Mouse (Mus musculus): ENCODE results near the gene Cartpt. TPM values are rescaled to one million over a fixed set of nuclear protein-coding genes. Genes with fewer than 3 reads are reported as not detected.
"Not testable (repeated sequence)": the region's sequence is repeated elsewhere in the genome, so short reads cannot be mapped to it uniquely, and the experiment has no call there.

Cartpt gene
- polyA plus RNA-seq, 2 experiments = not detected

- Histone ChIP-seq H3K9me3 (ENCODE audit: control insufficient read depth, low read length) (no peaks in the 10 kb centered on the region), H3K4me3 (ENCODE audit: insufficient read depth in 1 of 2, low read depth in 2 of 2, low read length in 2 of 2) (no peak overlapping the region), H3K27ac (no peak overlapping the region), H3K36me3 (replicated peaks; ENCODE audit: control insufficient read depth, insufficient read depth, low read depth) (no peaks in the 10 kb centered on the region), H3K4me1 (replicated peaks; ENCODE audit: control insufficient read depth in 2 of 2, insufficient read depth in 2 of 2, low read length in 1 of 2) (no peaks in the 10 kb centered on the region), H3K27me3 (ENCODE audit: control insufficient read depth, insufficient read depth, low read length) (no peaks in the 10 kb centered on the region), H3K4me2 (ENCODE audit: low read depth) (no peak overlapping the region), H3K9ac (replicated peaks) (no peak overlapping the region)
- TF ChIP-seq CTCF (IDR thresholded peaks at IDR 0.05; ENCODE audit: low read depth) (no peak), EP300 (IDR thresholded peaks at IDR 0.05; ENCODE audit: low read depth) (no peak)
- ATAC-seq (ENCODE audit: insufficient read depth) (no peak), DNase-seq (ENCODE audit: low read depth in 3 of 3, low spot score in 3 of 3) (no peak)
- WGBS (ENCODE audit: insufficient replicate concordance) = 61% methylated on average over 5 of the region's 5 CpGs
These were observed 14.7 kb upstream of the Cartpt start for GRCm38 (mm10) chr13:99915632-99916031.

GRCm38 (mm10) chr13:99900557-99900892, 366 bp downstream of the Cartpt start:
- Histone ChIP-seq H3K4me3 (ENCODE audit: insufficient read depth in 1 of 2, low read depth in 2 of 2, low read length in 2 of 2) (no peak overlapping the region), H3K27ac (no peak overlapping the region), H3K9ac (replicated peaks) (no peak overlapping the region), H3K4me2 (ENCODE audit: low read depth) (no peak overlapping the region), H3K4me1 (replicated peaks; ENCODE audit: control insufficient read depth in 2 of 2, insufficient read depth in 2 of 2, low read length in 1 of 2) (no peaks in the 10 kb centered on the region), H3K36me3 (replicated peaks; ENCODE audit: control insufficient read depth, insufficient read depth, low read depth) (no peaks in the 10 kb centered on the region), H3K27me3 (ENCODE audit: control insufficient read depth, insufficient read depth, low read length) (peaks cover 17% of the 10 kb centered on the region), H3K9me3 (ENCODE audit: control insufficient read depth, low read length) (no peaks in the 10 kb centered on the region)
- ATAC-seq (ENCODE audit: insufficient read depth) (no peak), DNase-seq (ENCODE audit: low read depth in 3 of 3, low spot score in 3 of 3) (no peak)
- TF ChIP-seq EP300 (IDR thresholded peaks at IDR 0.05; ENCODE audit: low read depth) (no peak), CTCF (IDR thresholded peaks at IDR 0.05; ENCODE audit: low read depth) (0 out of 2 replicates have a peak, but pooled peaks have one; percentile 2)
- WGBS (ENCODE audit: insufficient replicate concordance) = 3% methylated on average over 30 of the region's 30 CpGs

GRCm38 (mm10) chr13:99899670-99900556, 978 bp downstream of the Cartpt start:
- TF ChIP-seq EP300 (IDR thresholded peaks at IDR 0.05; ENCODE audit: low read depth) = no peak
- TF ChIP-seq CTCF (IDR thresholded peaks at IDR 0.05; ENCODE audit: low read depth) = no peak

GRCm38 (mm10) chr13:99898816-99899215, 2.1 kb downstream of the Cartpt start:
- H3K9ac ChIP-seq (replicated peaks) = no peak overlapping the region
- no peak overlapping the region for H3K4me2 ChIP-seq (ENCODE audit: low read depth)
- H3K36me3 ChIP-seq (replicated peaks; ENCODE audit: control insufficient read depth, insufficient read depth, low read depth) = no peaks in the 10 kb centered on the region
- H3K27ac ChIP-seq = no peak overlapping the region
- TF ChIP-seq EP300 (IDR thresholded peaks at IDR 0.05; ENCODE audit: low read depth) = no peak
- no peak for TF ChIP-seq CTCF (IDR thresholded peaks at IDR 0.05; ENCODE audit: low read depth)
- no peaks in the 10 kb centered on the region for H3K4me1 ChIP-seq (replicated peaks; ENCODE audit: control insufficient read depth in 2 of 2, insufficient read depth in 2 of 2, low read length in 1 of 2)
- DNase-seq (ENCODE audit: low read depth in 3 of 3, low spot score in 3 of 3) = no peak
- H3K9me3 ChIP-seq (ENCODE audit: control insufficient read depth, low read length) = no peaks in the 10 kb centered on the region
- 13% methylated on average over 14 of the region's 14 CpGs for WGBS (ENCODE audit: insufficient replicate concordance)
- H3K4me3 ChIP-seq (ENCODE audit: insufficient read depth in 1 of 2, low read depth in 2 of 2, low read length in 2 of 2) = no peak overlapping the region
- peaks cover 17% of the 10 kb centered on the region for H3K27me3 ChIP-seq (ENCODE audit: control insufficient read depth, insufficient read depth, low read length)
- ATAC-seq (ENCODE audit: insufficient read depth) = no peak

More at GRCm38 (mm10) chr13:99899670-99900556, 978 bp downstream of the Cartpt start:
- 10% methylated on average over 38 of the region's 38 CpGs for WGBS (ENCODE audit: insufficient replicate concordance)
- H3K4me2 ChIP-seq (ENCODE audit: low read depth) = no peak overlapping the region
- peaks cover 17% of the 10 kb centered on the region for H3K27me3 ChIP-seq (ENCODE audit: control insufficient read depth, insufficient read depth, low read length)
- no peaks in the 10 kb centered on the region for H3K4me1 ChIP-seq (replicated peaks; ENCODE audit: control insufficient read depth in 2 of 2, insufficient read depth in 2 of 2, low read length in 1 of 2)
- no peaks in the 10 kb centered on the region for H3K9me3 ChIP-seq (ENCODE audit: control insufficient read depth, low read length)
- no peaks in the 10 kb centered on the region for H3K36me3 ChIP-seq (replicated peaks; ENCODE audit: control insufficient read depth, insufficient read depth, low read depth)
- no peak overlapping the region for H3K9ac ChIP-seq (replicated peaks)
- no peak overlapping the region for H3K4me3 ChIP-seq (ENCODE audit: insufficient read depth in 1 of 2, low read depth in 2 of 2, low read length in 2 of 2)
- no peak for ATAC-seq (ENCODE audit: insufficient read depth)
- no peak for DNase-seq (ENCODE audit: low read depth in 3 of 3, low spot score in 3 of 3)
- no peak overlapping the region for H3K27ac ChIP-seq

GRCm38 (mm10) chr13:99885636-99886035, 15.3 kb downstream of the Cartpt start:
- Histone ChIP-seq H3K27me3 (ENCODE audit: control insufficient read depth, insufficient read depth, low read length) (no peaks in the 10 kb centered on the region), H3K27ac (no peak overlapping the region), H3K4me2 (ENCODE audit: low read depth) (no peak overlapping the region), H3K9me3 (ENCODE audit: control insufficient read depth, low read length) (no peaks in the 10 kb centered on the region), H3K36me3 (replicated peaks; ENCODE audit: control insufficient read depth, insufficient read depth, low read depth) (no peaks in the 10 kb centered on the region), H3K4me3 (ENCODE audit: insufficient read depth in 1 of 2, low read depth in 2 of 2, low read length in 2 of 2) (no peak overlapping the region), H3K4me1 (replicated peaks; ENCODE audit: control insufficient read depth in 2 of 2, insufficient read depth in 2 of 2, low read length in 1 of 2) (no peaks in the 10 kb centered on the region), H3K9ac (replicated peaks) (no peak overlapping the region)
- TF ChIP-seq CTCF (IDR thresholded peaks at IDR 0.05; ENCODE audit: low read depth) (no peak), EP300 (IDR thresholded peaks at IDR 0.05; ENCODE audit: low read depth) (no peak)
- 56% methylated on average over 6 of the region's 6 CpGs for WGBS (ENCODE audit: insufficient replicate concordance)
- ATAC-seq (ENCODE audit: insufficient read depth) = no peak
- no peak for DNase-seq (ENCODE audit: low read depth in 3 of 3, low spot score in 3 of 3)

GRCm38 (mm10) chr13:99881774-99882173, 19.1 kb downstream of the Cartpt start:
- not testable (repeated sequence) for H3K27ac ChIP-seq; H3K4me2 ChIP-seq (ENCODE audit: low read depth); H3K9ac ChIP-seq (replicated peaks); DNase-seq (ENCODE audit: low read depth in 3 of 3, low spot score in 3 of 3); H3K4me3 ChIP-seq (ENCODE audit: insufficient read depth in 1 of 2, low read depth in 2 of 2, low read length in 2 of 2); H3K4me1 ChIP-seq (replicated peaks; ENCODE audit: control insufficient read depth in 2 of 2, insufficient read depth in 2 of 2, low read length in 1 of 2); ATAC-seq (ENCODE audit: insufficient read depth); H3K27me3 ChIP-seq (ENCODE audit: control insufficient read depth, insufficient read depth, low read length); H3K9me3 ChIP-seq (ENCODE audit: control insufficient read depth, low read length); H3K36me3 ChIP-seq (replicated peaks; ENCODE audit: control insufficient read depth, insufficient read depth, low read depth)
- whole genome bisulfite sequencing (ENCODE audit: insufficient replicate concordance) = 51% methylated on average over 8 of the region's 8 CpGs
